Mouse (Mus musculus) right cerebral cortex, adult 2 months (tissue): ENCODE results near the gene Bicral.

Source experiments
- DNase-seq, 2 experiments: peaks; one replicate each; pipeline ENCODE4 v3.0.0; 2021 to 2022; ENCODE audit warnings: low spot score in 2 of 2

Gene Bicral

GRCm38 (mm10) chr17:46857903-46858748 is at the start of gene Bicral:
TSS of gene Bicral (minus strand) at chr17:46858482.
- peak; percentile 64 to 69 for DNase-seq

GRCm38 (mm10) chr17:46903876-46904490 is 45.7 kb upstream of the Bicral start:
- DNase-seq, result peak; percentile 79 to 85

GRCm38 (mm10) chr17:46900941-46901340 is 42.7 kb upstream of the Bicral start:
- no peak for DNase-seq

GRCm38 (mm10) chr17:46897221-46897950 is 39.1 kb upstream of the Bicral start:
- DNase-seq, result no peak

- DNase-seq, result no peak
These were observed 37.1 kb upstream of the Bicral start for GRCm38 (mm10) chr17:46895426-46895825.

GRCm38 (mm10) chr17:46890843-46891594 is 32.7 kb upstream of the Bicral start:
- DNase-seq, result peak; percentile 40 to 56

GRCm38 (mm10) chr17:46890116-46890815 is 32.0 kb upstream of the Bicral start, which contains the start of gene Tbcc:
TSS of gene Tbcc (plus strand) at chr17:46890684.
- DNase-seq, result peak; percentile 97 to 98

GRCm38 (mm10) chr17:46889450-46890084 is 31.3 kb upstream of the Bicral start:
- DNase-seq, result peak; percentile 71 to 75

- peak; percentile 62 to 65 for DNase-seq
These were observed 30.4 kb upstream of the Bicral start for GRCm38 (mm10) chr17:46888511-46889212.

- DNase-seq, result no peak
These were observed 27.8 kb upstream of the Bicral start for GRCm38 (mm10) chr17:46885910-46886643.

GRCm38 (mm10) chr17:46885218-46885909 is 27.1 kb upstream of the Bicral start:
- DNase-seq, result no peak

- no peak for DNase-seq
These were observed 26.5 kb upstream of the Bicral start for GRCm38 (mm10) chr17:46884766-46885165.

- no peak for DNase-seq
These were observed 24.8 kb upstream of the Bicral start for GRCm38 (mm10) chr17:46883107-46883506.

GRCm38 (mm10) chr17:46881728-46882127 is 23.4 kb upstream of the Bicral start:
- DNase-seq, result no peak

GRCm38 (mm10) chr17:46880322-46880721 is 22.0 kb upstream of the Bicral start:
- no peak for DNase-seq

- no peak for DNase-seq
These were observed 21.6 kb upstream of the Bicral start for GRCm38 (mm10) chr17:46879841-46880311.

- no peak for DNase-seq
These were observed 18.8 kb upstream of the Bicral start for GRCm38 (mm10) chr17:46877061-46877460.

- DNase-seq, result no peak
These were observed 18.2 kb upstream of the Bicral start for GRCm38 (mm10) chr17:46876371-46876950.
